Mouse (Mus musculus) heart, postnatal 0 days (tissue): ENCODE results near the gene Pkp3.

Experiments used
- CTCF ChIP-seq: IDR thresholded peaks from 2 replicates; pipeline ENCODE4 v1.5.1; 2016; ENCODE audit warnings: antibody characterized with exemption, control low read depth, low read depth
- EP300 ChIP-seq: IDR thresholded peaks from 2 replicates; pipeline ENCODE4 v1.6.1; 2016; ENCODE audit warnings: antibody characterized with exemption, low read depth

DNA sequence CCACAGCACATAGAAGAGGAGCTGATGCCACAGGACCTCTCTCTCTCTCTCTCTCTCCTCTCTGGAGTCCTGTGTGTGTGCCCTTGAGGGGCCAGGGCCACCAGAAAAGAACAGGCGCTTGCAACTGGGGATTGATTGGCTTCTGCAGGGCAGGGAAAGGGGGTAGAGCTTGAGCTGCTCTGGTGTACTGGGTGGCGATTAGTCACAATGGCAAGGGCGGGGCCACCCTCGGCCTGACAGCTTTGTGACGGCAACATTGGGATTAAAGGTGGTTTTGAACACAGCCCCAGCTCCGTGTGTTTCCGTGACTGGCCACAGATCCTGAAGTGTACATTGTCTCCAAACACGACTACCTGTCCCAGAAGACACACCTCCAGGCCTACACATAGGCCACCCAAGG is 12.2 kb downstream of the Pkp3 start:
- TF ChIP-seq EP300 = no peak
- no peak for TF ChIP-seq CTCF
